Mouse (Mus musculus) right cerebral cortex, postnatal 10 days (tissue): ENCODE data around the gene Gm20388.

Source experiments
- DNase-seq, 2 experiments: peaks; one replicate each; pipeline ENCODE4 v3.0.0; 2021; ENCODE audit warnings: low spot score in 2 of 2

The Gm20388 gene

GRCm38 (mm10) chr8:123887956-123888355, 3977.3 kb downstream of the Gm20388 start:
- no peak for DNase-seq

DNA sequence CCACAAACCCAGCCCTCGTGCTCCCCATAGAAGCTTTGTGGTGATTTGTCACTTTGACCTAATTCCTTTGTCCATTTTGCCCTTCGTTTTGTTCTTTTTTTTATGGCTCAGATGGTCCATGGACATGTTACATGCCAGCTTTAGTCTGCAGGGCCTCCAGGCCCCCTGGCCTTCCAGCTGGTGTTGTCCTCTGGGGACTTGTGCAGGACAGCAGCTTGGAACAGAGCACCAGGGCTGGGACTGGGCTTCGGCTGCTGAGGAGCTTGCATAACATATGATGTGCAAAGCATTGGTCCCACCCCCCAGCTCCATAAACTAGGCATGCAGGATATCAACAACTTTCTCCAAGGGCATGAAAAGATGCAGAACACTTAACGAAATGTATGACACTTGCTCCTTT, 3979.2 kb downstream of the Gm20388 start:
- DNase-seq: no peak

GRCm38 (mm10) chr8:123891271-123891670, 3980.6 kb downstream of the Gm20388 start:
- DNase-seq: no peak

GRCm38 (mm10) chr8:123891883-123892585, 3981.4 kb downstream of the Gm20388 start:
- peak; percentile 88 to 93 for DNase-seq

DNA sequence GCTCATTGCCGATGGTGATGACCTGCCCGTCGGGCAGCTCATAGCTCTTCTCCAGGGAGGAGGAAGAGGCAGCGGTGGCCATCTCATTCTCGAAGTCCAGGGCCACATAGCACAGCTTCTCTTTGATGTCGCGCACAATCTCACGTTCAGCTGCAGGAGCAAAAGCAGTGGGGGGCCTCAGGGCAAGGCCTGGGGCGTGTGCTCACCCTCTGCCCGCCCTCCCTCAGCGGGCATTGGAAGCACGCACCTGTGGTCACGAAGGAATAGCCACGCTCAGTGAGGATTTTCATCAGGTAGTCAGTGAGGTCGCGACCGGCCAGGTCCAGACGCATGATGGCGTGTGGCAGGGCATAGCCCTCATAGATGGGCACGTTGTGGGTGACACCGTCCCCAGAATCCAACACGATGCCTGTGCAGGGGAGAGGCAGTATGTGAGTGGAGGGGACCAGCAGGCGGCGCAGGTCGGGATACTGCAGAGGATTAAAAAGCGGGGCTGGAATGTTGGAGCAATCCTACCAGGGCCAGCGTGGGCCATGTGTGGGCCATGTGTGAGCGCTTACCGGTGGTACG, 3982.0 kb downstream of the Gm20388 start:
- no peak for DNase-seq

DNA sequence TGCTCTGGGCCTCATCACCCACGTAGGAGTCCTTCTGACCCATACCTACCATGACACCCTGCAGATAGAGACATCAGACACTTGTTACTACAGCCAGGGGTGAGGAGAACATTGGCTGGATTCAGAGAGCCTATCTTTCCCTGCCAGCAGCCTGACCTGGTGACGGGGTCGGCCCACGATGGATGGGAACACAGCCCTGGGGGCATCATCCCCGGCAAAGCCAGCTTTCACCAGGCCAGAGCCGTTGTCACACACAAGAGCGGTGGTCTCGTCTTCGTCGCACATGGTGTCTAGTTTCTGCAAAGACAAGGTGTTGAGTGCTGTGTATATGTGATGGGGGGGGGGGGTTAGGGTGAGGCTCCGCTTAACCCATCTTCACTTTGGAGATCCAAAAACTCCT, 3982.8 kb downstream of the Gm20388 start:
- DNase-seq: no peak

DNA sequence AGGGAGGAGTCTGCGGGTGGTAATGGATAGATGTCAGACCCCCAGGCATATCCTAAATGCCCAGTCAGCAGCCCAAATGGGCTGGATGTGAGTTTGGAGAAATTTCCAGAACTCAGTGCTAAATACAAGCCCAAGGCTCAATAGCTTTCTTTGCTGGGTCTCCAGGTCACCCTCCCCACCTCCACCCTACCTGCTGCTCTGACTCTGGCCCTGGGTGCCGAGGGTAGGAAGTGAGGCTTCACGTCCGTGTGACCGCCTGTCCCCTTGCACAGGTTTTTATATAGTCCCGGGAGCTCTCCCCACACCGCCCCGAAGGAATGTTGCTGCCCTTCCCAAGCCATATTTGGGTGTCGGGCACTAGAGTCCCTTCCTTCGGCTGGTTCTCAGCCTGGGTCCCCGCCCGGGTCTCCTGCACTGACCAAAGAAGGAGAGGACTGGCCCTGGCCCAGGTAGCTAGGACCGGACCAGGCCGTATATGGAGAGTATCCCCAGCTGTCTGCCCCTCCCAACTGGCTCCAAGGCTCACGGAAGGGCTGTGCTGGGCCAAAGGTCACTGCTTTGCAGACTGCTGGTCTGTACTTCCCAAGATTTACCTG, 3984.0 kb downstream of the Gm20388 start, which contains the start of gene Acta1:
TSS of gene Acta1 (minus strand) at position 250 of the 596 bp plus-strand sequence.
- no peak for DNase-seq

- DNase-seq: no peak
Observed at GRCm38 (mm10) chr8:123895230-123895629, 3984.6 kb downstream of the Gm20388 start.

- DNase-seq: no peak
Observed at GRCm38 (mm10) chr8:123895680-123896365, 3985.2 kb downstream of the Gm20388 start.

DNA sequence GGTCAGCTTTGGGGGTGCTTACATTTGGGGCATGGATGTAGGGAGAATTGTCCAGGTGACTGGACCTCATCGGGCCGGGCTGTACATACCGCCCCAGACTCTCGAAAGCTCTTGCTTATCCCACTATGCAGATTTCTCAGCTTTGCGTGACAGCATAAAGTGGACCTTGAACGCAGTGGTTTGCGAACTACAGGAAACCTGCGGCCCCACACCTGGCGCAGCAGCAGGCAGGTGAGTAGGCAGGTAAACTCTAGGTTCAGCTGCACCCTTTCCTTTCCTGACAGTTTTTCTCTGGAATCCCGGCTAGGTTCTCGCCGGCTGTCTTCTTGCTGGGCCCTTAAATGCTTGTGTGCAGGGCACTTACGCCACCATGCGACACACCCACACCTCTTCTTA, 3985.7 kb downstream of the Gm20388 start:
- no peak for DNase-seq

GRCm38 (mm10) chr8:123896774-123897173, 3986.1 kb downstream of the Gm20388 start:
- no peak for DNase-seq

- no peak for DNase-seq
Observed at GRCm38 (mm10) chr8:123898576-123898975, 3987.9 kb downstream of the Gm20388 start.

DNA sequence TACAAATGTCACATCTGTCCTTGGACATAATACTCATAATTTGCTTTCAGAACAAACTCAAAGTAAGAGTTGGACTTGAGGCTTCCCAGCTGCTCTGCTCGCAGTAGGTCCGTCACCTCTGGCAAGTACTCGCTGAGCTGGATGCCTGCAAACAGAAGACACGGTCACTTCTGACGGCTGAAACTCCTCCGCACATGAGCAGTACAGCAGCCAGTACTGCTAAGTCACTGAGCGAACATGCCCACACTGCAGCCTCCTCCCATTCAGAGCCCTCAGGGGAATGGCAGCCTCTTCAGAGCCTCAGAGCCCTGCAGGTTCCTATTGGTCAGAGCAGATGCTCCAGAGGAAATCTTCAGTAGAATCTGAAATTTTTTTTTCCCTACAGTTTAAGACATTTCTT, 3988.7 kb downstream of the Gm20388 start:
- DNase-seq: no peak

GRCm38 (mm10) chr8:123902653-123903052, 3992.0 kb downstream of the Gm20388 start:
- no peak for DNase-seq

GRCm38 (mm10) chr8:123907604-123908003, 3997.0 kb downstream of the Gm20388 start:
- DNase-seq: no peak

DNA sequence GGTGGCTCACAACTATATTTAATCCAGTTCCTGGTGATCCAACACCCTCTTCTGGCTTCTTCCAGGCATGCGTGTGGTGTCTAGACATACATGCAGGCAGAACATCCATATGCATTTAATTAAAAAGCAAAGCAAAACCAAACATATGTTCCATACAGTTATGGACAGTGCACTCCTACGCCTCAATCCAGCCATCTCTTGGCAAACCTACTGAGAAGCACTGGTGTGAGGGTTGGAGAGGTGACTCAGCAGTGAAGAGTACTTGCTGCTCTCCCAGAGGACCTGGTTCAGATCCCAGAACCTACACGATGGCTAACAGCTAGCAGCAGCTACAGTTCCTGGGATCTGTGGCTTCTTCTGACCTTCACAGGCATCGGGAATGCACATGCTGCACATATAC, 4001.6 kb downstream of the Gm20388 start:
- DNase-seq: no peak

- no peak for DNase-seq
Observed at GRCm38 (mm10) chr8:123914635-123915034, 4004.0 kb downstream of the Gm20388 start.

- peak; percentile 89 to 91 for DNase-seq
Observed at GRCm38 (mm10) chr8:123924719-123925118, 4014.1 kb downstream of the Gm20388 start.

- DNase-seq: no peak
Observed at GRCm38 (mm10) chr8:123925671-123926070, 4015.0 kb downstream of the Gm20388 start.

GRCm38 (mm10) chr8:123929026-123929425, 4018.4 kb downstream of the Gm20388 start:
- DNase-seq: no peak

- peak; percentile 99 to 100 for DNase-seq
Observed at GRCm38 (mm10) chr8:123948942-123949685, 4038.5 kb downstream of the Gm20388 start, which contains the start of gene Nup133. Gene Nup133 (minus strand): TSS chr8:123949265.

GRCm38 (mm10) chr8:123949686-123949986, 4039.0 kb downstream of the Gm20388 start:
- DNase-seq: no peak
